Comparison of ENCODE assay signal across 10 mouse cellular contexts in the genomic region with DNA sequence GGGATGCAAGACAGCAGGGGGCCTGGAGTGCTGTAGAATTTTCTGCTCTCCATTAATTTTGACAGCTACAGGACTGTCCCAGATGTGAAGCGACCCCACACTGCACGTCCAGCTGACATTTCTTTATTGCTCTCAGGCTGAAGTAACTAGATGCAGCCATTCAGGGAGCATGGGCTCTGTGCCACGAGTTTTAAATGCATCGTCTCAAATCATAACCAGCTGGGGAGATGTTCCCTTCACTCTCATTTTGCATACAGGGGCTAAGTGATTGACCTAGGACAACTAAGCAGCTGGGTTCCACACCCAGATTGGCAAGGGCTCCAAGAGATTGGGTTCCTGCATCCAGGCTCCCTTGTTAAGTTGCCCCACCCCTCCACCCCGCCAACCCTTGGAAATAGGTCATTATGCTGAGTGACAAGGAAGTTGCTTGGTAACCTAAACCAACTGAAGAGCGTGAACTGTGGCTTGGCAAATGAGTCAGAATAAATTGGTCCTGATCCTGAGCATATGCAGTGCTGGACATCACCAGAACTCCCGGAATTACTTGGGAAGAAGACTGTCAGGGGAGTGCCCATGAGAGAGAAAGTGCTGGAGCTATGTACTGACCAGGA.
DNase-seq lines count a peak whose midpoint lies in the region; ATAC-seq and TF ChIP-seq lines count a peak whose summit lies in the region.
"Had no signal": no experiment of that assay in that cellular context is flagged by ENCODE, and none has a peak within 500 bp of the region (broad histone marks: within the 10 kb centered on the region; RNA-seq: fewer than 3 reads in every experiment).

No protein-coding gene starts in this region.

- DNase-seq in gastrocnemius, adult 18-20 months (ENCODE audit: low spot score) = peak; percentile 54
- no peak for DNase-seq in gastrocnemius, postnatal 14 days
- DNase-seq in lung, postnatal 0 days (ENCODE audit: low spot score) = peak; percentile 57
- no peak for DNase-seq in lung, postnatal 14 days
- DNase-seq in retina, postnatal 1 day = peak; percentile 93
- no peak for DNase-seq in adrenal gland, adult 8-10 months
- no peak for DNase-seq in liver, postnatal 0 days
- DNase-seq: cerebellum, adult 8-10 months had no signal

- H3K4me3 ChIP-seq in lung, postnatal 0 days (ENCODE audit: low read depth, low read length) = no peak overlapping the region
- no peak overlapping the region for H3K4me3 ChIP-seq in hindbrain, embryonic 13.5 days
- H3K4me3 ChIP-seq in liver, postnatal 0 days (ENCODE audit: low read depth, low read length) = no peak overlapping the region
- H3K4me3 ChIP-seq: forebrain, embryonic 15.5 days had no signal

- TF ChIP-seq EP300 in lung, postnatal 0 days (IDR thresholded peaks at IDR 0.05) = no peak
- no peak for TF ChIP-seq EP300 in liver, postnatal 0 days (IDR thresholded peaks at IDR 0.05; ENCODE audit: low read depth)

- H3K4me2 ChIP-seq in lung, postnatal 0 days (replicated peaks; ENCODE audit: low read depth, low read length) = no peak overlapping the region
- H3K4me2 ChIP-seq in hindbrain, embryonic 13.5 days = no peak overlapping the region
- no peak overlapping the region for H3K4me2 ChIP-seq in liver, postnatal 0 days (ENCODE audit: low read depth, low read length)
- H3K4me2 ChIP-seq: forebrain, embryonic 15.5 days had no signal

- ATAC-seq in lung, postnatal 0 days = peak; percentile 67
- peak; percentile 52; the same call in 1 of the 2 replicates for ATAC-seq in hindbrain, embryonic 13.5 days (ENCODE audit: low FRiP score)
- no peak for ATAC-seq in liver, postnatal 0 days
- ATAC-seq: forebrain, embryonic 15.5 days had no signal

- TF ChIP-seq CTCF in lung, postnatal 0 days (IDR thresholded peaks at IDR 0.05) = no peak
- TF ChIP-seq CTCF in liver, postnatal 0 days (IDR thresholded peaks at IDR 0.05; ENCODE audit: low read depth) = no peak

- WGBS in lung, postnatal 0 days = 41% methylated on average over 7 of the region's 7 CpGs
- WGBS in hindbrain, embryonic 13.5 days = 29% methylated on average over 7 of the region's 7 CpGs
- WGBS in liver, postnatal 0 days (ENCODE audit: insufficient replicate concordance) = 65% methylated on average over 7 of the region's 7 CpGs

- H3K9me3 ChIP-seq in lung, postnatal 0 days (ENCODE audit: low read length) = no peaks in the 10 kb centered on the region
- H3K9me3 ChIP-seq in hindbrain, embryonic 13.5 days = no peaks in the 10 kb centered on the region
- H3K9me3 ChIP-seq in liver, postnatal 0 days (ENCODE audit: low read length) = no peaks in the 10 kb centered on the region
- H3K9me3 ChIP-seq: forebrain, embryonic 15.5 days had no signal

- no peak overlapping the region for H3K27ac ChIP-seq in lung, postnatal 0 days (ENCODE audit: low read length)
- no peak overlapping the region for H3K27ac ChIP-seq in hindbrain, embryonic 13.5 days
- H3K27ac ChIP-seq in liver, postnatal 0 days (ENCODE audit: low read depth) = no peak overlapping the region
- H3K27ac ChIP-seq: forebrain, embryonic 15.5 days had no signal

- intact Hi-C loops in gastrocnemius, postnatal 14 days (cut with DNase I; ENCODE audit: low total_unique reads) = loop anchor here (10.0 kb wide), 1 partner anchor 49 kb away; no protein-coding TSS in a partner anchor

- no peaks in the 10 kb centered on the region for H3K27me3 ChIP-seq in lung, postnatal 0 days (replicated peaks; ENCODE audit: insufficient read depth, low read length)
- H3K27me3 ChIP-seq in hindbrain, embryonic 13.5 days = 0 out of 2 replicates have a peak, but pooled peaks cover 2% of the 10 kb centered on the region
- no peaks in the 10 kb centered on the region for H3K27me3 ChIP-seq in liver, postnatal 0 days (ENCODE audit: insufficient read depth, low read length)
- H3K27me3 ChIP-seq: forebrain, embryonic 15.5 days had no signal

- H3K4me1 ChIP-seq in lung, postnatal 0 days (ENCODE audit: insufficient read depth, low read depth, low read length) = no peaks in the 10 kb centered on the region
- peaks cover 24% of the 10 kb centered on the region for H3K4me1 ChIP-seq in hindbrain, embryonic 13.5 days (replicated peaks)
- peaks cover 3% of the 10 kb centered on the region; the same call in 1 of the 2 replicates for H3K4me1 ChIP-seq in liver, postnatal 0 days (ENCODE audit: insufficient read depth)

- no peaks in the 10 kb centered on the region for H3K36me3 ChIP-seq in lung, postnatal 0 days (ENCODE audit: insufficient read depth, low read length)
- no peaks in the 10 kb centered on the region for H3K36me3 ChIP-seq in hindbrain, embryonic 13.5 days
- H3K36me3 ChIP-seq in liver, postnatal 0 days (replicated peaks; ENCODE audit: insufficient read depth, low read length) = no peaks in the 10 kb centered on the region
- H3K36me3 ChIP-seq: forebrain, embryonic 15.5 days had no signal

- no peak overlapping the region for H3K9ac ChIP-seq in lung, postnatal 0 days (replicated peaks; ENCODE audit: low read depth)
- no peak overlapping the region for H3K9ac ChIP-seq in hindbrain, embryonic 13.5 days
- H3K9ac ChIP-seq in liver, postnatal 0 days (replicated peaks) = no peak overlapping the region
- H3K9ac ChIP-seq: forebrain, embryonic 15.5 days had no signal

Comparison
In these comparisons a context has a peak if more than half of its experiments do, and no peak if none do; other contexts are left out.
1. DNase-seq: peak in gastrocnemius, adult 18-20 months (single experiment), lung, postnatal 0 days (single experiment) and retina, postnatal 1 day (single experiment); none in gastrocnemius, postnatal 14 days (single experiment), lung, postnatal 14 days (single experiment), adrenal gland, adult 8-10 months (single experiment) and liver, postnatal 0 days (single experiment).